Mouse (Mus musculus): ENCODE results near the gene Ppp1r13b. TPM values are rescaled to one million over a fixed set of nuclear protein-coding genes. Genes with fewer than 3 reads are reported as not detected.

Ppp1r13b gene
- total and polyA plus RNA-seq, 2 experiments from 2014 or later: 36.5 to 57.4 TPM

GRCm38 (mm10) chr12:111813111-111813765 is 94.7 kb downstream of the Ppp1r13b start:
- no peak for DNase-seq (ENCODE audit: low spot score)

DNA sequence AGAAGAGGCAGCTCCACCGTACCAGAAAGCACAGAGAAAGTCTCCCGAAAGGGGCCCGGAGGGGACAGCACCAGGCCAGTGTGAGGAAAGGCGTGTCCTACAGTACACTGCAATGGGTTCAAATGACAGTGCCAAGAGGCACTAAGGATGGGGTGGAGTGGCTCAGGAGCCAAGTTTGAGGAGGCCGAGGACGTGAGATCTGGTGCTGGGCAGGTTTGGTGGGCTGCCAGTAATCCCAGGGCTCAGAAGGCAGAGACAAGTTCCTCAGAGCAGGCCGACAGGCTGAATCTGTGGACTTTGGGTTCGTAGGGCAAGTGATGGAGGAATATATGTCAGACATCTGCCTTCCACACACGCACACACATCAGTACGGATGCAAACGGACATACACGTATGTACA is 95.3 kb downstream of the Ppp1r13b start:
- Histone ChIP-seq H3K9ac (replicated peaks; ENCODE audit: low read length) (no peak overlapping the region), H3K4me2 (ENCODE audit: low read depth, low read length) (peak overlapping the region; percentile 78), H3K9me3 (ENCODE audit: low read length) (no peaks in the 10 kb centered on the region), H3K36me3 (ENCODE audit: insufficient read depth, low read length) (peaks cover 7% of the 10 kb centered on the region; the same call in 1 of the 2 replicates), H3K27ac (no peak overlapping the region), H3K4me1 (ENCODE audit: insufficient read depth, low read length) (peaks cover 17% of the 10 kb centered on the region), H3K4me3 (ENCODE audit: low read length) (no peak overlapping the region), H3K27me3 (ENCODE audit: insufficient read depth, low read length) (no peaks in the 10 kb centered on the region)
- TF ChIP-seq CTCF (IDR thresholded peaks at IDR 0.05; ENCODE audit: low read depth): no peak
- 62% methylated on average over 12 of the region's 12 CpGs for WGBS
- DNase-seq (ENCODE audit: low spot score) (no peak), ATAC-seq (no peak)

More at GRCm38 (mm10) chr12:111813111-111813765, 94.7 kb downstream of the Ppp1r13b start:
- H3K27me3 ChIP-seq (ENCODE audit: insufficient read depth, low read length): no peaks in the 10 kb centered on the region
- peaks cover 17% of the 10 kb centered on the region for H3K4me1 ChIP-seq (ENCODE audit: insufficient read depth, low read length)
- no peaks in the 10 kb centered on the region for H3K9me3 ChIP-seq (ENCODE audit: low read length)
- H3K36me3 ChIP-seq (ENCODE audit: insufficient read depth, low read length): peaks cover under 1% of the 10 kb centered on the region; the same call in 1 of the 2 replicates
- H3K27ac ChIP-seq: no peak overlapping the region; the same call in 1 of the 2 replicates
- WGBS: 3% methylated on average over 27 of the region's 27 CpGs
- no peak for ATAC-seq
- peak overlapping the region; percentile 48; the same call in 1 of the 2 replicates for H3K9ac ChIP-seq (replicated peaks; ENCODE audit: low read length)
- H3K4me2 ChIP-seq (ENCODE audit: low read depth, low read length): peak overlapping the region; percentile 78
- H3K4me3 ChIP-seq (ENCODE audit: low read length): peak overlapping the region; percentile 90
- TF ChIP-seq CTCF (IDR thresholded peaks at IDR 0.05; ENCODE audit: low read depth): no peak

- DNase-seq (ENCODE audit: low spot score) (no peak), ATAC-seq (no peak)
- WGBS: 88% methylated on average over 13 of the region's 13 CpGs
- Histone ChIP-seq H3K9me3 (ENCODE audit: low read length) (no peaks in the 10 kb centered on the region), H3K27me3 (ENCODE audit: insufficient read depth, low read length) (no peaks in the 10 kb centered on the region), H3K36me3 (ENCODE audit: insufficient read depth, low read length) (peaks cover 7% of the 10 kb centered on the region; the same call in 1 of the 2 replicates), H3K4me3 (ENCODE audit: low read length) (no peak overlapping the region), H3K4me1 (ENCODE audit: insufficient read depth, low read length) (peaks cover 17% of the 10 kb centered on the region), H3K27ac (no peak overlapping the region), H3K4me2 (ENCODE audit: low read depth, low read length) (no peak overlapping the region), H3K9ac (replicated peaks; ENCODE audit: low read length) (no peak overlapping the region)
- TF ChIP-seq CTCF (IDR thresholded peaks at IDR 0.05; ENCODE audit: low read depth): no peak
These were observed 95.8 kb downstream of the Ppp1r13b start for GRCm38 (mm10) chr12:111812075-111812474.

DNA sequence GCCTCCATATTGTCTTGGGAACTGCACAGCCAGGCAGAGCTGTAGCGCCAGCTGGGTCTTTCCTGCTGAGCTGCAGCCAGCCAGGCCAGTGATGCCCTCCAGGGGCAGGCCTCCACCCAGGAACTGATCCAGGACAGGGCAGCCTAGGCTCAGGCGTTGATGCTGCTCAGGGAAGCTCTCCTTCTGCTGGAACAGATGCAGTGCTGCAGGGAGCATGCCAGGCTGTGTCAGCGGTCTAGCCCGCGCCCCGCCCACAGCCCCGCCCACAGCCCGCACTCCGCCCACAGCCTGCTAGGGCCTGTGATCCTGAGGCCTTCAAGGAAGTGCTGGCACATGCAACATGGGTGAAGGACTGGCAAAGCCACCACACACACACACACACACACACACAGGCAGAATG is 98.1 kb downstream of the Ppp1r13b start:
- 2% methylated on average over 9 of the region's 9 CpGs for WGBS

DNA sequence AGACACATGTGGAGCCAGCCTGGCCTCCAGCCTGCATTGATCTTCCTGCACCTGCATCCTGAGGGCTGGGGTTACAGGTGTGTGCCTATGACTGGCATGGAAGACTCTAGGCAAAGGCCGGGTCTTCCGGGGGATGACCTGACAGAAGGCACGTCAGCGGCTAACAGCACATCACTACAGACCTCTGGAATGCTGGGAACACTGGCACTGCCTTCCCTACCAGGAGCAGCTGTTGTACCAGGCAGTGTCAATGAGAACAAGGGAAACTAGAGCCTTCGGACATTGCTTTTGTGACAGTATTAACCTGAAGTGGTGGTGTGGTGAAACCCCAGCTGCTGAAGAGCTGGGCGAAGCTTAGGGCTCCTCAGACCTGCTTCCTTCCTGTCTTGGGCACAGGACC is 99.1 kb downstream of the Ppp1r13b start:
- 94% methylated on average over 6 of the region's 6 CpGs for WGBS
- H3K4me3 ChIP-seq (ENCODE audit: low read length): no peak overlapping the region
- no peaks in the 10 kb centered on the region for H3K9me3 ChIP-seq (ENCODE audit: low read length)
- no peak for ATAC-seq
- H3K4me2 ChIP-seq (ENCODE audit: low read depth, low read length): no peak overlapping the region
- H3K4me1 ChIP-seq (ENCODE audit: insufficient read depth, low read length): peaks cover 10% of the 10 kb centered on the region; the same call in 1 of the 2 replicates
- H3K36me3 ChIP-seq (ENCODE audit: insufficient read depth, low read length): peaks cover 20% of the 10 kb centered on the region
- TF ChIP-seq CTCF (IDR thresholded peaks at IDR 0.05; ENCODE audit: low read depth): no peak
- no peaks in the 10 kb centered on the region for H3K27me3 ChIP-seq (ENCODE audit: insufficient read depth, low read length)
- DNase-seq (ENCODE audit: low spot score): no peak
- H3K9ac ChIP-seq (replicated peaks; ENCODE audit: low read length): peak overlapping the region; percentile 2; the same call in 1 of the 2 replicates
- H3K27ac ChIP-seq: peak overlapping the region; percentile 66; the same call in 1 of the 2 replicates

More for the DNA sequence above, 98.1 kb downstream of the Ppp1r13b start:
- Histone ChIP-seq H3K4me2 (ENCODE audit: low read depth, low read length) (no peak overlapping the region; the same call in 1 of the 2 replicates), H3K27me3 (ENCODE audit: insufficient read depth, low read length) (no peaks in the 10 kb centered on the region), H3K9ac (replicated peaks; ENCODE audit: low read length) (peak overlapping the region; percentile 2; the same call in 1 of the 2 replicates), H3K9me3 (ENCODE audit: low read length) (no peaks in the 10 kb centered on the region), H3K4me1 (ENCODE audit: insufficient read depth, low read length) (peaks cover 10% of the 10 kb centered on the region; the same call in 1 of the 2 replicates), H3K36me3 (ENCODE audit: insufficient read depth, low read length) (peaks cover 16% of the 10 kb centered on the region), H3K4me3 (ENCODE audit: low read length) (0 out of 2 replicates have a peak overlapping the region, but pooled peaks have one; percentile 10), H3K27ac (peak overlapping the region; percentile 66)
- peak; percentile 81 for DNase-seq (ENCODE audit: low spot score)
- peak; percentile 60 for TF ChIP-seq CTCF (IDR thresholded peaks at IDR 0.05; ENCODE audit: low read depth)
- ATAC-seq: peak; percentile 46

DNA sequence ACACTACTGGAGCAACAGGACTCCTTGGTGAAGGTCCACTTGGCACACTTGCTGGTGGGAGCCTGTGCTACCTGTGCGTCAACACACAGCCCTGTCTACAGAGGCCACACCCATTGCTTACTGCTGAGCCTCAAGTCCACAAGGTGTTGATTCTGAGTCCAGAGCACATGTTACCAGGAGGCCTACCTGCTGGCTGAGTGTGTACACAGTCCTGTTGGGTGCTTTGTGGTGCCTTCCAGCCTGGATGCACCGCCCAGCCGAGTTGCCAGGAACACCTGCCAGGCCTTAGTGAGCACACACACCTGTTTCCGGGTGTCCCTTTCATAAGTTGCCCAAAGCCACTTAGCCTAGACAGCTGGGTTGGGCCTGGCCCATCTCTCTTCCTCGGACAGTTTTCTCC is 104.4 kb downstream of the Ppp1r13b start:
- no peak for ATAC-seq
- no peaks in the 10 kb centered on the region for H3K4me1 ChIP-seq (ENCODE audit: insufficient read depth, low read length)
- H3K36me3 ChIP-seq (ENCODE audit: insufficient read depth, low read length): peaks cover 44% of the 10 kb centered on the region
- no peak overlapping the region for H3K9ac ChIP-seq (replicated peaks; ENCODE audit: low read length)
- no peaks in the 10 kb centered on the region for H3K9me3 ChIP-seq (ENCODE audit: low read length)
- TF ChIP-seq CTCF (IDR thresholded peaks at IDR 0.05; ENCODE audit: low read depth): no peak
- H3K27ac ChIP-seq: no peak overlapping the region
- no peaks in the 10 kb centered on the region for H3K27me3 ChIP-seq (ENCODE audit: insufficient read depth, low read length)
- 89% methylated on average over 5 of the region's 5 CpGs for WGBS
- H3K4me3 ChIP-seq (ENCODE audit: low read length): no peak overlapping the region
- H3K4me2 ChIP-seq (ENCODE audit: low read depth, low read length): no peak overlapping the region
- no peak for DNase-seq (ENCODE audit: low spot score)
